Mouse (Mus musculus): ENCODE data around the gene Eral1.

Gene Eral1

DNA sequence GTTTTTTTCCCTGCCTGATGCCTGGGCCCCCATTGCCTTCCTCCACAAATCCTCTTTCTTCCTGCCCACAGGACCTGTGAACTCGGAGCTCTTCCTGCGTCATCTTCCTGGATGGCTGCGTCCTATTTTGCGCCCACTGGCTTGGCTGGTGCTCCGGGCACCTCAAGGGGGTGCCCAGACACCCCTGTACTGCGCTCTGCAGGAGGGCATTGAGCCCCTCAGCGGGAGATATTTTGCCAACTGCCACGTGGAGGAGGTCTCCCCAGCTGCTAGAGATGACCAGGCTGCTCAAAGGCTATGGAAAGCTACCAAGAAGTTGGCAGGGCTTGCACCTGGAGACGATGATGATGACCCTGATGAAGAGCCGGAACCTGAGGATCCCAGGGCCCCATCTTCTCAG is 43.4 kb downstream of the Eral1 start:
- DNase-seq: no peak

DNA sequence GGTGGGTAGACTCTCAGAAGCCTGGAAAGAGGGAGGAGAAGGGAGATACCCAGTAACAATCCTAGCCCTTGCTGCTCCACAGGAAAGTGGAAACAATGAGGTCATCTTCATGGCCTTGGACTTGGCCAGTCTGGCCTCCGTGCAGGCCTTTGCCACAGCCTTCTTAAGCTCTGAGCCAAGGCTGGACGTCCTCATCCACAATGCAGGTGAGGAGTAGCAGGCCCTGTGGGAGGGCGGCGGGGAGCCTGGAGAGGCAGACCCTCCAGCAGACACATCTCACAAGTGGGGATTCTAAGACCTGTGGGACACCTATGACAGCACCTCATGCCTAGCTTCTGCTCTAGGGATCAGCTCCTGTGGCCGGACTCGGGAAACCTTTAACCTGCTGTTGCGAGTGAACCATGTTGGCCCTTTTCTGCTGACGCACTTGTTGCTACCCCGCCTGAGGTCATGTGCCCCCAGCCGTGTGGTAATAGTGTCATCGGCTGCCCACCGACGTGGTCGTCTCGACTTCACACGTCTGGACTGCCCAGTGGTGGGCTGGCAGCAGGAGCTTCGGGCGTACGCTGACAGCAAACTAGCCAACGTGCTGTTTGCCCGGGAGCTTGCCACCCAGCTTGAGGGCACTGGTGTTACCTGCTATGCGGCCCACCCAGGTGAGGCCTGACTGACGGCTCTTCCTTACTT is 46.1 kb downstream of the Eral1 start:
- DNase-seq: no peak

GRCm38 (mm10) chr11:78032809-78033195 is 47.4 kb downstream of the Eral1 start:
- DNase-seq: no peak

DNA sequence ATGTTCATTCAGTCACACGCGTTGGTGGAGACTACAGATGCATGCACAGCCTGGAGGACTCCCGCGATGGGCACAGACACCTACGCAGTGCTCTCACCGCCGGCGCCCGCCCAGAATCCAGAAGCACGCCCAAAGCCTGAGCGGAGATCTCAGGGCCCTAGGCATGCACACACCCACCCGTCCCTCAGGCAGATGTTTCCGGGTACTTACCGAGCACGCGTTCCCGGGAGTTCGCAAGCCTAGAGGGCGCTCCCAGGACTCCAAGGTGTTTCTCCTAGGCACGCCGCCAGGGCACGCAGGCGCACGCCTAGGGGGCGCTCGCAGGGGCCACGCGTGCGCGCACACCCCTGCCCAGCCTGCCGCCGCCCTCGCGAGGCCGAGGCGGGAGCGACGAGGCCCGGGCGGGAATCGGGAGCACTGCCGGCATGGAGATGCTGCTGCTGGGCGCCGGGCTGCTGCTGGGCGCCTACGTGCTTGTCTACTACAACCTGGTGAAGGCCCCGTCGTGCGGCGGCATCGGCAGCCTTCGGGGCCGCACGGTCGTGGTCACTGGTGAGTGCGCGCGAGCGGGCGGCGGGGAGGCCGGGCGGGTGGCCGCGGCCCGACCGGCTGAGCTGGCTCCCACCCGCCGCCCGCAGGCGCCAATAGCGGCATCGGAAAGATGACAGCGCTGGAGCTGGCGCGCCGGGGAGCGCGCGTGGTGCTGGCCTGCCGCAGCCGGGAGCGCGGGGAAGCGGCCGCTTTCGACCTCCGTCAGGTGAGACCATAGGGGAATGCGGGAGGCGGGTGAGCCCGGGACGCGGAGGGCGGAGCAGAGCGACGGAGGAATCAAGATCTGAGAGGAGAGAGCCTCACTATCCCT is 48.0 kb downstream of the Eral1 start, which contains the start of gene Dhrs13:
TSS of gene Dhrs13 (plus strand) at position 334 of the 862 bp plus-strand sequence.
- DNase-seq: peak; percentile 91

DNA sequence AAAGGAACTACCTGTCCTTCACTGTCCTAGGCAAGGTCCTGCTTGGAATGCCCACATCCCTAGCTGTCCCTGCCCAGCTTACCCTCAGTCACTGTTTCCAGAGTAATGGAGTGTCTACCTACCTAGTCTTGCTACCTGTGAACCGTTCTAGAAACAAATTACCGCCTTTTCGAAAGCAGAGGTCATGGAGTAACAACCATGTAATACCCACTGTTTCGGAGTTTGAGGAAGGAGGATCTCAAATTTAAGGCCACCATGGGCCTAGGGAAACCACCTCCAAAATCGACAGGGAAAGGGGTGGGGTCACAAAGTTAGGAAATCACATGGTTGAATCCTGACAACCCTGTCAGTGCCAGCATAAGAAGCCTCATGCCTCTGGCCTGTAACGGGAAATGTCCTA is 48.8 kb downstream of the Eral1 start:
- DNase-seq: no peak

GRCm38 (mm10) chr11:78030600-78030999 is 49.6 kb downstream of the Eral1 start:
- no peak for DNase-seq

GRCm38 (mm10) chr11:78029240-78029639 is 50.9 kb downstream of the Eral1 start:
- DNase-seq: no peak

GRCm38 (mm10) chr11:78023607-78024006 is 56.6 kb downstream of the Eral1 start:
- DNase-seq: no peak

Data from kidney, adult 11 months (tissue).